Mouse (Mus musculus) heart, embryonic 11.5 days (tissue): ENCODE data around the gene Cx3cr1. TPM values are rescaled to one million over a fixed set of nuclear protein-coding genes. Genes with fewer than 3 reads are reported as not detected.
A peak's percentile ranks its signal among the peaks of the same experiment; 100 is the strongest.

Experiments
- ATAC-seq: fragments of 200-750 bp; cut with Nextera tagmentation; replicated peaks from 2 replicates; pipeline ENCODE4 v1.8.0; 2017; ENCODE audit warnings: moderate library complexity; ENCODE audit not compliant: insufficient number of reproducible peaks, low FRiP score, low TSS enrichment
- H3K27ac ChIP-seq: fragments of 300-500 bp; sonication (generic); 2 replicates; pipeline ENCODE4 v1.5.1; 2014; ENCODE audit warnings: mild to moderate bottlenecking, low read depth, low read length
- H3K27me3 ChIP-seq: fragments of 300-500 bp; sonication (generic); 2 replicates; pipeline ENCODE4 v1.6.1; 2014; ENCODE audit warnings: mild to moderate bottlenecking, low read length, mixed read lengths; ENCODE audit not compliant: control insufficient read depth, insufficient read depth
- H3K36me3 ChIP-seq: fragments of 300-500 bp; sonication (generic); 2 replicates; pipeline ENCODE4 v1.6.1; 2014; ENCODE audit warnings: mild to moderate bottlenecking, low read length, moderate library complexity, mixed read lengths; ENCODE audit not compliant: control insufficient read depth, insufficient read depth
- H3K4me1 ChIP-seq: fragments of 300-500 bp; sonication (generic); 2 replicates; pipeline ENCODE4 v1.6.1; 2014; ENCODE audit warnings: low read length; ENCODE audit not compliant: control insufficient read depth, insufficient read depth
- H3K4me2 ChIP-seq: fragments of 300-500 bp; sonication (generic); 2 replicates; pipeline ENCODE4 v1.6.1; 2014; ENCODE audit warnings: mild to moderate bottlenecking, moderate library complexity
- H3K4me3 ChIP-seq: fragments of 300-500 bp; sonication (generic); 2 replicates; pipeline ENCODE4 v1.5.1; 2014; ENCODE audit warnings: low read depth, low read length
- H3K9ac ChIP-seq: fragments of 300-500 bp; sonication (generic); 2 replicates; pipeline ENCODE4 v1.6.1; 2014; ENCODE audit warnings: mild to moderate bottlenecking, low read depth, low read length, moderate library complexity
- H3K9me3 ChIP-seq: fragments of 300-500 bp; sonication (generic); replicated peaks from 2 replicates; pipeline ENCODE4 v1.6.1; 2016; ENCODE audit warnings: low read length; ENCODE audit not compliant: control insufficient read depth
- WGBS: fragments of 180-500 bp; shearing (Covaris S2); extraction: QIAGEN DNeasy Blood & Tissue Kit; methylation state at CpG from one replicate; pipeline ENCODE4 v1.1.7; 2014; ENCODE audit not compliant: insufficient replicate concordance; 5-methylcytosine and 5-hydroxymethylcytosine counted together
- polyA plus RNA-seq: library from polyadenylated mRNA; unstranded; fragments of >200 nt; fragmentation: Nextera tagmentation; extraction: Ambion mirVana; gene quantifications from 2 replicates; pipeline ENCODE4 v1.2.1, GENCODE M21; 2014

Gene Cx3cr1
- 2.3 and 3.1 TPM in 2 replicates for polyA plus RNA-seq

GRCm38 (mm10) chr9:120069779-120070178 lies at the start of gene Cx3cr1:
Gene Cx3cr1, minus strand, starts transcription at chr9:120069879.
- 78% methylated on average over 11 of the region's 11 CpGs for WGBS
- no peak within 1 kb of the TSS for H3K9ac ChIP-seq

GRCm38 (mm10) chr9:120118212-120118611 lies 48.5 kb upstream of the Cx3cr1 start:
- H3K4me1 ChIP-seq = 0 out of 2 replicates have a peak, but pooled peaks cover 11% of the 10 kb centered on the region
- no peaks in the 10 kb centered on the region for H3K27me3 ChIP-seq
- WGBS = 86% methylated on average over 4 of the region's 4 CpGs
- H3K27ac ChIP-seq = no peak overlapping the region
- no peak for ATAC-seq
- H3K9ac ChIP-seq = peak overlapping the region; percentile 43; the same call in 1 of the 2 replicates
- H3K4me3 ChIP-seq = no peak overlapping the region
- H3K36me3 ChIP-seq = peaks cover 11% of the 10 kb centered on the region; the same call in 1 of the 2 replicates
- peak overlapping the region; percentile 39 for H3K4me2 ChIP-seq
- no peaks in the 10 kb centered on the region for H3K9me3 ChIP-seq

More at GRCm38 (mm10) chr9:120069779-120070178, at the start of gene Cx3cr1:
- Histone ChIP-seq H3K4me2 (no peak within 1 kb of the TSS), H3K4me1 (no peaks in the 10 kb centered on the region), H3K4me3 (no peak within 1 kb of the TSS), H3K27me3 (0 out of 2 replicates have a peak, but pooled peaks cover 3% of the 10 kb centered on the region), H3K27ac (no peak within 1 kb of the TSS), H3K36me3 (no peaks in the 10 kb centered on the region), H3K9me3 (no peaks in the 10 kb centered on the region)
- ATAC-seq = no peak

DNA sequence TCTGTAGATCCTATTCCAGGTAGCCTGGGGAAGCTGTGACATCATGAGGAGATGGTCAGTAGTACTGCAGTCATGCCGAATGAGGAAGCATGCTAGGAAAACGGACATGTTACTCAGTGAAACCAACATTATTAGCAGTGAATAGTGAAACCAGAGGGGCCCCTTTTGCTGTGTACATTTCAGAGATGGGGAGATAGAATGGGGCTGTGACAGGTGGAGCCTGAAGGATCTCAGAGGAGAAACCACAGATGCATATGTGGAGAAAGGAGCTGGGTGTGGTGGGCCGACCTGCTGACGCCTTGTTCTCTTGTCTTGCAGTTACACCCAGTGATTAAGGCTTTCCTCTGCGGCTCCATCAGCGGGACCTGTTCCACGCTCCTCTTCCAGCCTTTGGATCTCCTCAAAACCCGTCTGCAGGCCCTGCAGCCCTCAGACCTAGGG lies 46.5 kb upstream of the Cx3cr1 start:
- H3K9ac ChIP-seq = peak overlapping the region; percentile 44; the same call in 1 of the 2 replicates
- H3K27me3 ChIP-seq = no peaks in the 10 kb centered on the region
- H3K27ac ChIP-seq = peak overlapping the region; percentile 89
- peak overlapping the region; percentile 13; the same call in 1 of the 2 replicates for H3K4me3 ChIP-seq
- H3K4me1 ChIP-seq = peaks cover 17% of the 10 kb centered on the region; the same call in 1 of the 2 replicates
- peak overlapping the region; percentile 48 for H3K4me2 ChIP-seq
- H3K9me3 ChIP-seq = no peaks in the 10 kb centered on the region
- ATAC-seq = peak; percentile 71
- H3K36me3 ChIP-seq = peaks cover 8% of the 10 kb centered on the region; the same call in 1 of the 2 replicates
- 75% methylated on average over 8 of the region's 8 CpGs for WGBS

DNA sequence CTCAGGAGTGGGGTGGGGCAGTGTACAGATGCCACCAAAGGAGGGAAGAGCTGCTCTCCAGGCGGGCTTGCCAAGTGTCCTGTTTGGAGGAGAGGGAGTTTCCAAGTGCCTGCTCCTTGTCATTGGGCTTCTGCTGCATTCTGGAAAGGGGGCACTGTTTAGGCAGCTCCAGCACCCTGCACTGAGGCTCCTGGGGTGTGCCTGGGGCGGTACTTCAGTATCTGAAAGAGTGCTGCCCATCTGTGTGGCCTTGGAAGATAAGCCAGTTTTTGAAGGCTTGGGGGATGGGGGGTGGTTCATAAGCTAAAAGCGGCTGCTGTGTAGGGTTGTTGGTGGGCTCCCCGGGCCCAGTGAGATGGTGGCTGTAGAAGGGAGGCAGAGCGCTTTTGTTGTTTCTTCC lies 45.9 kb upstream of the Cx3cr1 start:
- Histone ChIP-seq H3K27me3 (no peaks in the 10 kb centered on the region), H3K4me3 (peak overlapping the region; percentile 13; the same call in 1 of the 2 replicates), H3K9ac (peak overlapping the region; percentile 44), H3K9me3 (no peaks in the 10 kb centered on the region), H3K4me1 (peaks cover 17% of the 10 kb centered on the region; the same call in 1 of the 2 replicates), H3K4me2 (peak overlapping the region; percentile 48), H3K36me3 (peaks cover 6% of the 10 kb centered on the region; the same call in 1 of the 2 replicates), H3K27ac (peak overlapping the region; percentile 89)
- peak; percentile 85 for ATAC-seq
- WGBS = 59% methylated on average over 5 of the region's 5 CpGs

- peak overlapping the region; percentile 4; the same call in 1 of the 2 replicates for H3K4me3 ChIP-seq
- peak overlapping the region; percentile 60 for H3K27ac ChIP-seq
- no peaks in the 10 kb centered on the region for H3K27me3 ChIP-seq
- peaks cover 17% of the 10 kb centered on the region; the same call in 1 of the 2 replicates for H3K4me1 ChIP-seq
- WGBS = 74% methylated on average over 2 of the region's 2 CpGs
- no peaks in the 10 kb centered on the region for H3K9me3 ChIP-seq
- no peak for ATAC-seq
- peak overlapping the region; percentile 44 for H3K9ac ChIP-seq
- H3K36me3 ChIP-seq = peaks cover 5% of the 10 kb centered on the region; the same call in 1 of the 2 replicates
- peak overlapping the region; percentile 48 for H3K4me2 ChIP-seq
Measured at GRCm38 (mm10) chr9:120114789-120115151, 45.1 kb upstream of the Cx3cr1 start.

DNA sequence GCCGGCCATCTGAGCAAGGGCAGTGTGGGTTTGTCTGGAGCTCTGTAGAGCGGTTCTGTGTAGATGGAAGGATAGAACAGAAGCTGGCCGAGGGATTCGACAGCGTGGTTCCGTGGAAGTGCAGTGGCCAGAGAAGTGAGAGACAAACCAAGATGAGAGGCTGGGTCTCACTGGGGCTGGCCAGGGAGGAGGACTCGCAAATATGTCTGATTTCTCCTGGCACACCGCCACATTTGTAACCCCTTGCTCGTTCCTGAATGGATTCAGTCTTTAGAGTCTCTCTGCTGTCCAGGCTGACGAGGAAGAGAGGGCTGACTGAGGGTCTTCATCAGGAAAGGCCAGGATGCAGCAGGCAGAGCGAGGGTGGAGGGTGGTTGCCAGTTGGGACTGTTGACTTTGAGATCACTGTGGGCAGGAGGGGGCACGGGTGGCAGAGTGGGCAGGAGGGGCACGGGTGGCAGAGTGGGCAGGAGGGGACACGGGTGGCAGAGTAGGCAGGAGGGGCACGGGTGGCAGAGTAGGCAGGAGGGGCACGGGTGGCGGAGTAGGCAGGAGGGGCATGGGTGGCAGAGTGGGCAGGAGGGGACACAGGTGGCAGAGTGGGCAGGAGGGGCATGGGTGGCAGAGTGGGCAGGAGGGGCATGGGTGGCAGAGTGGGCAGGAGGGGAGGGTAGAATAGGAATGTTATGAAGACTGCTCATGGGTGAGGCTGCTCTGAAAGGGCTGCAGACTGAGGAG lies 44.5 kb upstream of the Cx3cr1 start:
- 88% methylated on average over 17 of the region's 17 CpGs for WGBS
- Histone ChIP-seq H3K36me3 (peaks cover 5% of the 10 kb centered on the region; the same call in 1 of the 2 replicates), H3K4me1 (peaks cover 17% of the 10 kb centered on the region; the same call in 1 of the 2 replicates), H3K9ac (no peak overlapping the region), H3K9me3 (no peaks in the 10 kb centered on the region), H3K4me3 (no peak overlapping the region), H3K27me3 (no peaks in the 10 kb centered on the region), H3K27ac (peak overlapping the region; percentile 25), H3K4me2 (peak overlapping the region; percentile 7)
- ATAC-seq = no peak

- Histone ChIP-seq H3K36me3 (peaks cover 4% of the 10 kb centered on the region; the same call in 1 of the 2 replicates), H3K27ac (no peak overlapping the region), H3K9me3 (no peaks in the 10 kb centered on the region), H3K4me2 (no peak overlapping the region; the same call in 1 of the 2 replicates), H3K4me3 (no peak overlapping the region), H3K9ac (no peak overlapping the region), H3K27me3 (no peaks in the 10 kb centered on the region), H3K4me1 (peaks cover 17% of the 10 kb centered on the region; the same call in 1 of the 2 replicates)
- no peak for ATAC-seq
- WGBS = 88% methylated on average over 7 of the region's 7 CpGs
Measured at GRCm38 (mm10) chr9:120113456-120113855, 43.8 kb upstream of the Cx3cr1 start.

DNA sequence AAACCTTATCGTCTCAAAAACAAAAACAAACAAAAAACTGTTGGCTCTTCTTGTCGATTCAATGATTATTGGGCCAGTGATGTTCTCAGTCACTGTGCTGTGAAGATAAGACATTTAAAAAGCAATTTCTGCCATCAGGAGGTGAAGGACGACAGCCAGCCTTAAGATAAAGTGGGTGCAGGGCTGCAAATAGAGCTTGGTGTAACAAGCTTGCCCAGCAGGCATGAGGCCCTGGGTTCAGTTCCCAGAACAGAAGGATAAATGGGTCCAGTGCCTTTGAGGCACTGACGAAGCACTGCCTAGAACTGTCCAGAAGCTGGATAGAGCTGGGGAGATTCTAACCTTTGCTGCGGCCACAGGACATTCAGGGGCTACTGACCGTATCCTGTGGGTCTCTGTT lies 42.8 kb upstream of the Cx3cr1 start:
- H3K4me3 ChIP-seq = peak overlapping the region; percentile 8; the same call in 1 of the 2 replicates
- H3K36me3 ChIP-seq = no peaks in the 10 kb centered on the region
- H3K27me3 ChIP-seq = no peaks in the 10 kb centered on the region
- H3K9me3 ChIP-seq = no peaks in the 10 kb centered on the region
- H3K4me1 ChIP-seq = peaks cover 17% of the 10 kb centered on the region; the same call in 1 of the 2 replicates
- peak overlapping the region; percentile 41 for H3K4me2 ChIP-seq
- WGBS = 78% methylated on average over 6 of the region's 6 CpGs
- ATAC-seq = no peak
- H3K9ac ChIP-seq = peak overlapping the region; percentile 46; the same call in 1 of the 2 replicates
- peak overlapping the region; percentile 84 for H3K27ac ChIP-seq
